Mouse (Mus musculus): ENCODE measurements at regions not wholly inside any gene's neighbourhood (a gene's known extent, or its start where the extent isn't known, plus 50 kb on each side); places are given as distances from the start of the nearest gene placed in this dataset.
"Not testable (repeated sequence)": the region's sequence is repeated elsewhere in the genome, so short reads cannot be mapped to it uniquely, and the experiment has no call there.

DNA sequence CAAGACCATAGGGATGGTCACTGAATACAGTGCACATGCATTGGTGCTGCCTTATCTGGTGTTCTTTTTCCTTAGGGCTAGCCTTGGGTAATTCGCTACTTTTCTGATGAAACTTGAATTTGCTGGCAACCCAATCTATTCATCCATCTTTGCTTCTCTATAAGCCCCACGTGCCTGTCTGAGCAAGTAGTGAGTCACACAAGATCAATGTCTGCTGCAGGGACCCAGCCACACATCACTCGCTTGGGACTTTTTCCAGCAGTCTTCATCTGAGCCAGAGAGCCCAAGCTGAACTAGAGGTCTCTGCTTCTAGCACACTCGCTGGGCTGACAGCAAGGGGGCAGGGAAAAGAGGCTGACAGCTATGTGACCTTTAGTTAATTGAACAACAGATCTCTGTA lies 464.3 kb upstream of the Nmur2 start:
- no peak for DNase-seq

DNA sequence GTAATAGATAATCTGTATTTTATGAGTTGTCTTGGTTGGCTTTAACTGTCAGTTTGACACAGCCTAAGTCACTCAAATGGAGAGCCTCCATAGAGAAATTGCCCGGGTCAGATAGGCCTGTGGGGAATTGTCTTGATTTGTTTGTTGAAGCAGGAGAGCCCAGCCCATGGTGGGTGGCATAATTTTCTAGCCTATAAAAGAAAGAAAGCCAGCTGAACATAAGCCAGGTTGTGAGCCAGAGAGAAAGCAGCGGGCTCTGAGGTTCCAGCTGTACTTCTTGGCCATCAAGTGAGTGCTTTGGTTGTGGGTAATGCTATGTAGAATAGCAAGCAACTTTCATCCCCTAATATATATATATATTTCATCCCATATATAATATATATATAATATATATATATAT lies 474.1 kb upstream of the Nmur2 start:
- no peak for DNase-seq

DNA sequence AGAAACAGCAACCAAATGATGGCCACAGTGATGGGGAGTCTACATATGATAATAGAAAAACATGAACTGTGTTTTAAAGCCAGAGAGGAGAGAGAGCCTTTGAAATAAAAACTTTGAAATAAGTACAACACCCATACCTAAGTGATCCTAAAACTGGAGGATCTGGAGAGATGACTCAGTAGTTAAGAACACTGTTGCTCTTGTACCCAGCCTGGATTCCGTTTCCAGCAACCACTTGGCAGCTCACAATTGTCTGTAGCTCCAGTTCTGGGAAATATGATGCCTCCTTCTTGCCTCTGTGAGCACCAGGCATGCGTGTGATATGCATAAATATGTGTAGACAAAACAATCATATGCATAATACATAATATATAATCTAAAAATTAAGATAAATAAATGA lies 477.7 kb upstream of the Nmur2 start:
- no peak for DNase-seq

DNA sequence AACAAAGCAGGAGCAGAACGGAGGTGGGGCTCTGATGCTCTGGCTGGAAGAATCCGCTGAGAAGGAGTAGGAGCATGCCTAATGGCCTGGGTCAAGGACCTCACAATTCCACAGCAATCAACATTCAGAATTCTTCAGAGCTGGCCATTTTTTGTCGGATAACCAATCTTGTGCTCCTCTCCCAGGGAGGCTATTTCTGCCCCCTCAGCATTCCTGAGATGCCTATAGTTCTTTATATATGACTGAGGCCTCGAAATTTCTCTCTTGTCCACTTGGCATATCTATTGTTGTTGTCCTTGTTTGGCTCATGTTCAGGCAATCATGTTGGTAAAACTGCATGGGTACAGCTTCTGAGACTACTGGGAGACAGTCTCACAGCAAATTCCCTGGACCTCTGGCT lies 460.5 kb upstream of the Gria1 start:
- no peak for DNase-seq

GRCm38 (mm10) chr11:56556332-56556731 lies 454.9 kb upstream of the Gria1 start:
- peak in 1 of 2 experiments; percentile 1 for DNase-seq

GRCm38 (mm10) chr11:56580028-56580427 lies 431.2 kb upstream of the Gria1 start:
- no peak for DNase-seq

GRCm38 (mm10) chr11:56583054-56583453 lies 428.1 kb upstream of the Gria1 start:
- DNase-seq, result no peak

DNA sequence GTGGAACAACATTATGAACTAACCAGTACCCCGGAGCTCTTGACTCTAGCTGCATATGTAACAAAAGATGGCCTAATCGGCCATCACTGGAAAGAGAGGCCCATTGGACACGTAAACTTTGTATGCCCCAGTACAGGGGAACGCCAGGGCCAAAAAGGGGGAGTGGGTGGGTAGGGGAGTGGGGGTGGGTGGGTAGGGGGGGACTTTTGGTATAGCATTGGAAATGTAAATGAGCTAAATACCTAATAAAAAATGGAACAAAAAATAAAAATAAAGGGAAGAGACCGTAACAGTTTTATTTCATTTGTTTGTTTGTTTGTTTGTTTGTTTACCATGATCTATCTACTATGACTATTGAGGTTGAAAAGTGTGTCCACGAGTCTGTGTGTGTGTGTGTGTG lies 417.8 kb upstream of the Gria1 start:
- DNase-seq, result not testable (repeated sequence)

GRCm38 (mm10) chr11:56603742-56604141 lies 407.4 kb upstream of the Gria1 start:
- no peak for DNase-seq

DNA sequence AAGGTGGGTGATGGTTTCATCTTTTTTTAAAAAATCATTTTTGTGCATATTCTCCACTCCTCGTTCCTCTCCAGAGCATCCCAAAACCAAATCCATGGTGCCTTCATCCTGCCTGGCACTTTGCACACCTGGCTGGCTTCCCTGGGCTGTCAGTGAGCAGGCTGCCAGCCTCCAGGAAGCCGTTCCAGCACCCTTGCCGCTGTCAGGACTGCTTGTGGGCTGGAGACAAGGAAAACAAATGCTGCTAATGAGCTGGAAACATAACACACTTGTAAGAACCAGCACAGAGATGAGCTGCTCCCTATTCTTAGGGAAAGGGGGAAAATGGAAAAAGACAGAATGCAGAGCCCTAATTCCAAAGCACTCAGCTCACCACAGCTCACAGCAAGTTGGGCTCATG lies 383.5 kb upstream of the Gria1 start:
- no peak for DNase-seq

DNA sequence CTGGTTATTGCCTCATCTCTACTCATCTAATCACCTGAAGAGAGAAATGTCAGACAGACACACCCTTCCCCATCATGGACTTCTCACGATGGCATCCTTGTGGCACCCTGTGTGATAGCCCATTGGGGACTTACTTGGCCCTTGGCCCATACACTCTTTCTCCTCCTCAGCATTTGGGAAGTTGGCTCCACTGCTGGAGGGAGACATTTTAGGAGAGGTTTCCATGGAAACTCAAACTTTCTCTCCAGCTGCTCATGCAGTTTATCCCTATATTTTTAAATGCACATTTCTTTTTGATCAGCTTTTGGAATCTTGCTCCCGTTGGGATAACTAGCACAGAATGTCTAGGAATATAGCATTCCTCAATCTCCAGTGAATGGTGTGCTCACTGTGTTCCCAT lies 377.7 kb upstream of the Gria1 start:
- DNase-seq, result no peak

DNA sequence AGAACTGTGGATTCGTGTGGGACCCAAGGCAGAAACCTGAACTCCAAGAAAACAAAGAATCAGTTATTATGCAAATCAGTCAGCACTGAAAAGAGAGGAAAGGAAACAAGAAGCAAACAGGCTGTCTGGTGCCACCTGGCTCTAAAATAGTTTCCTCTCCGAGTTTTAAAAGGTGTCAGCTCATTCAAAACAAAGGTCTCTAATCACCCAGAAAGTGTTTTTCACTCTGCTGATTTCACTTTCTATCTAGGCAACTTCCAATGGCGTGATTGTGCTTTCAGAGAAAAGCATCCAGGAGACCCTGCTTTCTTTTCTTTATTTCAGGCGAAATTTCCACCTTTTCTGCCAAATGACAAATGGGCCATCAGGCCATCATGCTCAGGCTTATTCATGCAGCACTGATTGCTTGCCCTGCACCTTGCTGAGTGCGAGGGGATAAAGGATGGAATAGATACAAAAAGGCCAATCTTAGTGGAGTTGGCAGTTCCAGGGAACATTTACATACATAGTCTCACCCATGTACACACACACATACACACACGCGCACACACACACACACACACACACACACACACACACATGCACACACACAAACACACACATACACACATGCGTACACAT lies 374.5 kb upstream of the Gria1 start:
- no peak for DNase-seq

- DNase-seq, result no peak
These were observed 369.5 kb upstream of the Gria1 start for GRCm38 (mm10) chr11:56641716-56642115.
